Mouse (Mus musculus) gonadal fat pad, adult 2 months (tissue): ENCODE results near the gene Olfr1496. TPM values are rescaled to one million over a fixed set of nuclear protein-coding genes. Genes with fewer than 3 reads are reported as not detected.
"Not testable (repeated sequence)": the region's sequence is repeated elsewhere in the genome, so short reads cannot be mapped to it uniquely, and the experiment has no call there.

Experiments used
- DNase-seq: peaks from one replicate; pipeline ENCODE4 v3.0.0-alpha.2; 2012; ENCODE audit warnings: low read depth
- polyA plus RNA-seq: library from polyadenylated mRNA; depleted of rRNA; stranded (reverse); fragments of >200 nt; gene quantifications from 2 replicates; pipeline ENCODE4 v1.2.3, GENCODE M21; 2012; rRNA removed

Olfr1496 gene
- not detected in 2 replicates for polyA plus RNA-seq

- DNase-seq, result no peak
These were observed at the start of gene Olfr1496 for GRCm38 (mm10) chr19:13777578-13777977. Gene Olfr1496, plus strand, starts transcription at chr19:13777878.

- DNase-seq, result no peak
These were observed 38.2 kb upstream of the Olfr1496 start, which contains the start of gene Olfr1494 for GRCm38 (mm10) chr19:13739428-13739827. Gene Olfr1494, plus strand, starts transcription at chr19:13739728.

- DNase-seq, result no peak
These were observed 28.3 kb upstream of the Olfr1496 start for GRCm38 (mm10) chr19:13749366-13749765.

GRCm38 (mm10) chr19:13764306-13764705 is 13.4 kb upstream of the Olfr1496 start, which contains the start of gene Olfr1495:
Gene Olfr1495, plus strand, starts transcription at chr19:13764606.
- no peak for DNase-seq

- DNase-seq, result no peak
These were observed 9.0 kb upstream of the Olfr1496 start for GRCm38 (mm10) chr19:13768565-13769276.

GRCm38 (mm10) chr19:13798102-13798501 is 20.4 kb downstream of the Olfr1496 start, which contains the start of gene Olfr1497:
Gene Olfr1497, minus strand, starts transcription at chr19:13798202.
- no peak for DNase-seq

GRCm38 (mm10) chr19:13805486-13805885 is 27.8 kb downstream of the Olfr1496 start:
- DNase-seq, result not testable (repeated sequence)

- no peak for DNase-seq
These were observed 35.1 kb downstream of the Olfr1496 start for GRCm38 (mm10) chr19:13812823-13813222.

GRCm38 (mm10) chr19:13818827-13819226 is 41.1 kb downstream of the Olfr1496 start:
- DNase-seq, result no peak

- no peak for DNase-seq
These were observed 41.7 kb downstream of the Olfr1496 start, which contains the start of gene Olfr1499 for GRCm38 (mm10) chr19:13819347-13819746. Gene Olfr1499, minus strand, starts transcription at chr19:13819447.

- no peak for DNase-seq
These were observed 43.2 kb downstream of the Olfr1496 start for GRCm38 (mm10) chr19:13820847-13821246.

- no peak for DNase-seq
These were observed 50.8 kb downstream of the Olfr1496 start for GRCm38 (mm10) chr19:13828447-13828846.

- no peak for DNase-seq
These were observed 52.7 kb downstream of the Olfr1496 start, which contains the start of gene Olfr1500 for GRCm38 (mm10) chr19:13830388-13830787. Gene Olfr1500, minus strand, starts transcription at chr19:13830488.

Other genes with a start within 250 kb of the Olfr1496 start
- not detected in 2 replicates for gene Olfr1480, start 250.0 kb upstream of the Olfr1496 start, polyA plus RNA-seq
- not detected in 2 replicates for gene Olfr1484, start 194.4 kb upstream of the Olfr1496 start, polyA plus RNA-seq
- not detected in 2 replicates for gene Olfr1487, start 160.5 kb upstream of the Olfr1496 start, polyA plus RNA-seq
- not detected in 2 replicates for gene Olfr1489, start 146.3 kb upstream of the Olfr1496 start, polyA plus RNA-seq
- not detected in 2 replicates for gene Olfr1490, start 126.8 kb upstream of the Olfr1496 start, polyA plus RNA-seq
- gene Olfr1491, start 80.6 kb upstream of the Olfr1496 start, polyA plus RNA-seq, result not detected in 2 replicates
- gene Olfr1493-ps1, start 54.6 kb upstream of the Olfr1496 start, polyA plus RNA-seq, result not detected in 2 replicates
- gene Olfr1494, start 38.1 kb upstream of the Olfr1496 start, polyA plus RNA-seq, result not detected in 2 replicates
- gene Olfr1495, start 13.3 kb upstream of the Olfr1496 start, polyA plus RNA-seq, result not detected in 2 replicates
- gene Olfr1497, start 20.3 kb downstream of the Olfr1496 start, polyA plus RNA-seq, result not detected in 2 replicates
- gene Olfr1499, start 41.6 kb downstream of the Olfr1496 start, polyA plus RNA-seq, result not detected in 2 replicates
- not detected in 2 replicates for gene Olfr1500, start 52.6 kb downstream of the Olfr1496 start, polyA plus RNA-seq
- not detected in 2 replicates for gene Olfr1501, start 72.8 kb downstream of the Olfr1496 start, polyA plus RNA-seq
- gene Olfr1502, start 83.9 kb downstream of the Olfr1496 start, polyA plus RNA-seq, result not detected in 2 replicates
- not detected in 2 replicates for gene Olfr1504, start 120.0 kb downstream of the Olfr1496 start, polyA plus RNA-seq
- gene Olfr1505, start 135.7 kb downstream of the Olfr1496 start, polyA plus RNA-seq, result not detected in 2 replicates